Mouse (Mus musculus) yolk sac, embryonic 10.5 days (tissue): ENCODE measurements around the gene Sh3pxd2a.

Source experiments
- DNase-seq: peaks from one replicate; pipeline ENCODE4 v3.0.0-alpha.2; 2017; ENCODE audit warnings: low spot score

Gene Sh3pxd2a

DNA sequence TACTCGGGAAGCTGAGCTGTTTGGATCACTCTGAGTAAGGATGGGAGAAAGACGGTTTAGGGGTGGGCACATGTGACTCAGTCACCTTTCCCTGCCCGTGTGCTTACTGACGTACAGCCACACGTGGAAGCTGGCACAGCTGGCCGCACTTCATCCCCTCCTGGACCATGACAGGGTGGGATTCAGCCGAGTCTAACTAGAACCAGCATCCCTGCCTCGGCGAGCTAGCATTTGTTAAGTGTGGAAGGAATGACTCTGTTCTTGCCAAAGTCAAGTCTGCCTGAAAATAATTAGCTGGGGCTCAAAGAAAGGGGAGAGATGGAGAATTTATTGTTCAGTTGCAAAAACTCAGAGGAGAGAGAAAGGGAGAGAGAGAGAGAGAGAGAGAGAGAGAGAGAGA is 193.7 kb downstream of the Sh3pxd2a start:
- DNase-seq = no peak

DNA sequence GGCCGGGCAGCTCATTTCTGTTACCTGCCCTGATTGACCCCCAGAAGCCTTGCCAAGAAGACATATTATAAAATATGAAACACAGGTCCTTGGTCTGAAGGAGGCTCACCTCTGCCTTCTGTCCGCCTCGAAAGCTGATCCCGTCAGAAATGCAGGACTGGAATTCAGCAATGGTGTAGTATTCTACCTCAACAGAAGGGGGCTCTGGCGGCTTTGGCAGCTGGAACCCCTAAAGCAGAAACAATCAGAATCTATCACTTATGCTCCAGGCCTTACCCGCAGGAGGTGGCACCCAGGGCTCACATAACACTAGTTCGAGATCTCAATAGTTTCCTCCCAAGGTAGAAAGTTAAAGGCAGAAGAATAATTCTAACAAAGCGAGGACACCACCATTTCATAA is 194.5 kb downstream of the Sh3pxd2a start:
- no peak for DNase-seq

DNA sequence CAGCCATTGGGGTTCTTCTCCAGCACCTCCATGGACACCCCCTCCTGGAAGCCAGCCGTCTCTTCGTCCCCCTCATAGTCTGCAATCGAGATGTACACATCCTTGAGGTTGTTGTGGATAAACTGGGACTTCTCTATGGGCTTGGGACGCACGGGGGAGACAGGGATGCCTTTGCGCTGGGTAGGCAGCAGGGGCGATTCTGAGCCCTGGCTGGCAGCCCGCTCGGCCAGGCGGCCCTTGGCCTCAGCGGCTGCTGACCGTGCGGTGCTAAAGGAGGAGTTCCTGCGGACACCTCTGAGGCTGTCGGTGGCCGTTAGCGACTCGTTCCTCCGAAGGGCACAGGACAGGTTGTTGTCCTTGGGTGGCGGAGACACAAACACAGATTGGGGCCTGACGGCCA is 197.1 kb downstream of the Sh3pxd2a start:
- no peak for DNase-seq

DNA sequence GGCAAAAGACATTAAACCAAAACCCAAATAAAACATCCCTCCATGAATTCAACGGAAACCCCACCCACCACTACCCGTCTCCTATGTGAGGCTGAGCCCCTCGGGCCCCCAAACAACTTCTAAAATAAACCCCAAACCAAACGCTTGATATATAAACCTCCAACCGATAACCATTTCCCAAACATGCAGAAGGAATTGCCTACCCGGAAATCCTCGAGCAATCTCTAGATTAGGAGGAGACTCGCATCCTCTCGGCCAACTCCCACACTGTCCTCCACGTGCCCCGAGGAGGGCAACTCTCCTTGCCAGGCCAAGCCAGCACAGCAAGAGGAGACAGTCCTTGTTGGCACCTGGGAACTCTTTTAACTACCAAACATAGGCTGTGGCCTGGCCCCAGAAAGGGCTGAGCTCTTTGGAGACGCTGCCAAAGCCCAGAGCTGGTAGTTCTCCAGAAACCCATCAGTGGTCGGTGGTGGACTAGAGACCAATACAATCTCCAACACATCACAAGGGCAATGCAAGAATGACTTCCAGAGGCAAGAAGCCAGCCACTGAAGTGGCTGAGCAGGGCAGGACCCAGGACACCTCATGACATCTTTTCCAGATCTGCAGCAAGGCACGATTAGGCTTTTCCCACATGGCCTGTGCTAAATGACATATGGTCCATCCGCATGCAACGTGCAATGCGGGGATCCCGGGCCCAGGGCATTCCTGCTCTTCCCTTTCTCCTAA is 198.0 kb downstream of the Sh3pxd2a start:
- DNase-seq = no peak

DNA sequence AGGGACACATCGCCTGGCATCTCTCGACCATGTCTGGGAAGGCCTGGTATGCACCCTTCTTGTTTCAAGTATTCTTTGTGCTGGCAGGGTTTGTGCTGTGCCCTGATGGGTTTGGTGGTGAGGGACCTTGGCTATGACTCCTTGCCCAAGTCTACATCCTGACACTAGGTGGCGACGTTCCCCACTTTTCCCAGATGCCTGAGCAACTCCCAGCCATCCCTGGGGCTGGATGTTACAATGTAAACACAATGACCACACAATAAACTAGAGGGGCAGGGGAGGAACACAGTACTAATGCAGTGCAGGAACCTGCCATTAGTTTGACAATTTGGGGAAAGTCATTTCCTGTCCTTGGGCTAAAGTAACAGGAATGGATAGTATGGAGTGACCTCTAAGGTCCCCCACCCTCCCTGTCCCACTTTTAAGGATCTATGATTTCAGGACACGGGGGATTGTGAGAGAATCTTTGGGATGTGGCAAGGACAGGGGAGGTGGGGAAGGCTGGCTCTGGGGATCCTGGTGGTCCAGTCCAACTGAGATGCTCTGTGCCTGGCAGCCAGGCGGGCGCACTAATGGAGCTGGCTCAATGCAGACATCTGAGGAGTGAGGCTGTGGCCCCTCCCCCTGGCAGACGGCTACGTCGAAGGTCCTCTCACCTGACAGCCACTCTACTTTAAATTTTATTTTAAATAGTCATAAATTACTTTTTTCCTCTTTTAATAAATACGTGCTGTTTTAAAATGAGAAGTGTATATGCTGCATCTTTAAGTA is 199.7 kb downstream of the Sh3pxd2a start:
- peak; percentile 56 for DNase-seq

DNA sequence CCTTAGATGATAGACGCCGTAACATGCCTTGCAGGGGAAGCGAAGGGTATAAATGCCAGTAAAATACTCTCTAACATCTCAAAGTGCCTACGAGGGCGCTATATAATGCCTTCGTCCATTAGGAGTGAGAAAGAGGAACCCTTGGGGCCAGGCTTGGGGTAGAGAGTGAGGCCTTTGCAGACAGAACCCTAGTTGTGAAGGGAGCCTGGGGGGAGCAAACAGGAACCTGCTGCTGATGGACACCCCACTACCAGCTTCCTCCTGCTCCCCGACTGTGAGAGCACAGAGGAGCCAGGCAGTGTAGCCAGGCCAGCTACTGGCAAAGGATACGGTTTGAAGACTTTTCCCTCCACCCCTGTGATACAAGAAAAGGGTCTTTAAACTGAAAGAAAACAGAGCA is 200.6 kb downstream of the Sh3pxd2a start:
- no peak for DNase-seq

DNA sequence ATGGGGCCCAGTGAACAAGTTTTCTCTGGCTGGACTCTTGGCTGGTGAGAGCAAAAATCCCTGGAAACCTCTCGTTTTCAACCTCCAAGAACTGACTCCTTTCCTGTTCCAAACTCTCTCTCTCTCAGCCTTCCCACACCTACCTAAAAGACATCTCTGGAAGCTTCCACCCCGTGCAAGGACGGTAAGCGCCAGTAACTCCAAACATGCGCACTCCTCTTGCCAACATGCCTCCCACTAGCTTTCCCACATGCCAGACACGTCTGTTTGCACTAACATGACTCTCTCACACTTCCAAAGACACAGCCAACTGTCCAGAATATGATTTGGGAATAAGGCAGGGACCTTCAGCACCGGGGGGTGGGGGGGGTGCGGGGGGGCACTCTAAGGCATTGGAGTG is 203.0 kb downstream of the Sh3pxd2a start:
- no peak for DNase-seq

DNA sequence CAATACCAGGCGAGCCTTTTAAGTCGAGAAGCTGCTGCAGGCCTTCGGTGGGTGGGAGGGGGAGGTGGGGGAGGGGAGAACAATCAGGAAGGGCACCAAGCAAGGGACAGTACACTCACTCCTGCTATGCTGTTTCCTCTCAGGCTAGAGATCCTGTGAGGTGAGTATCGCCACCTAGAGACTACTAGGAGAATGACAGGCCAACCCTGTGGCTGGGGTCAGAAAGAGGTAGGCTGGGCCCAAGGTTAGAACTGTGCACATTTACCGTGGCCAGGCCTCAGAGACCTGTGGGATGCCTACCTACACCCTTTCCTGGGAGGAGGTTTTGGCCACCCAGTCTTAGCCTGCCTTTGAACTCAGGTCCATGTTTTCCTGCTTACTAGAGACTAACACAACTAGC is 204.6 kb downstream of the Sh3pxd2a start:
- peak; percentile 30 for DNase-seq

DNA sequence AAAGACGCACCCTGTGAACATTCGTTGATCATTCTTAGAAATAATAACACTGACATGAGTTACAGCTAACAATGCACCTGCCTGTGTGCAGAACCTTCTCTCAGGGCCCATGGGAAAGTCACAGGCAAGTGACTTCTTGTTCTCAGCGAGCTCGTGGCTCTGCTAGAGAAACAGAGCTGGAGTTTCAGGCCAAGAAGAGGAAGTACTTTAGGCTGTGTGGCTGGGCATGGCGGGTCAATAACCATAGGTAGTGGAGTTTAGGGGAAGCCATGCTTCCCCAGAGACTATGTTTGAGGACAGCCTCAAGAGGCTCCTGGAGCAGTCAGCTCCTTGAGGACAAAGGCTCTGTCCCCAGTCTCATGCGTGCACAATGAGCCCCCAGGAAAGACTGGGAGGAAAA is 208.3 kb downstream of the Sh3pxd2a start:
- DNase-seq = no peak

DNA sequence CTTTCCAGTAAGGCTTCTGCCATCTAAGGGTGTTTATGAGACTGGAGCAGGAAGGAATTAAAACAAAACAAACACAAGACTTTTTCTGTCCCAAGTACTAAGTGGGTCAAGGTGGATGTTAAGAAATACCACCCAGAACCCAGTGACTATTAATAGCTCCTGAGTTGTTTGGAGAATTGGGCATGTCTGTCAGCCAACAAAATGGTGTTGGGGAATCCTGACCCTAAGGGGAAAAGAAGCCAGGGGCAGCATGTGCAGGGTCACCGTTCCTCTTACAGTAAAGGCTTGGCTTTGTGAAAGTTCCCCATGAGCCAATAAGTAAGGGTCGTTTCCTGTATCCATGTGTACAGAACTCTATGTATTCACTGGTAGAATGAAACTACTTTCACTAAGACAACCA is 209.2 kb downstream of the Sh3pxd2a start:
- no peak for DNase-seq

DNA sequence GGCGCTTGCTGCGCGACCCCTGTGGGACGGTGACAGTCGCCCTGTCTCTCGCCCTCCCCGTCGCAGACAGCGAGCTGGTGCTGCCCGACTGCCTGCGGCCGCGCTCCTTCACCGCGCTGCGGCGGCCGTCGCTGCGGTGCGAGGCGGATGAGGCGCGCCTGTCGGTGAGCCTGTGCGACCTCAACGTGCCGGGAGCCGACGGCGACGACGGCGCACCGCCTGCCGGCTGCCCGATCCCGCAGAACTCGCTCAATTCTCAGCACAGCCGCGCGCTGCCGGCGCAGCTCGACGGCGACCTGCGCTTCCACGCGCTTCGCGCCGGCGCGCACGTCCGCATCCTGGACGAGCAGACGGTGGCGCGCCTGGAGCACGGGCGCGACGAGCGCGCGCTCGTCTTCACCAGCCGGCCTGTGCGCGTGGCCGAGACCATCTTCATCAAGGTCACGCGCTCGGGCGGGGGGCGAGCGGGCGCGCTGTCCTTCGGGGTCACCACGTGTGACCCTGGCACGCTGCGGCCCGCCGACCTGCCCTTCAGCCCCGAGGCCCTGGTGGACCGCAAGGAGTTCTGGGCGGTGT is 211.1 kb downstream of the Sh3pxd2a start:
- DNase-seq = no peak

DNA sequence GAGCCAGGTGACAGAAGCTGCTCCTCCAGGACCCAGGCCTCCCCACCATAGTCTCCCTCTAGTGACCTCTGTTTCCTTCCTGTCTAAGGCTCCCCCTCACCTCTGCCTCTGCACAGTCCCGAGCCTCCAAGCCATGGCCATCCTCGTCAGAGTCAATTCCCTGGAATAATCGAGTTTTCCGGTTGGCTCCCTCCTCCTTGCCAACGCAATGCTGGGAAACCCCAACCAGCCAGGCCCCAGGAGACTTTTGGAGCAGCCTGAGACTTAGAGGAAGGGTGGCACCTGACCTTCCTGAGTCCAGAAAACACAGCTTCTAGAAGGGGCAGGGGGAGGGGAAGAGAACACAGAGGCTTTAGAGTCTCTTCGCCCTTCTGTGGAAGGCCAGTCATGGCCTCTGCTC is 213.3 kb downstream of the Sh3pxd2a start:
- DNase-seq = no peak

DNA sequence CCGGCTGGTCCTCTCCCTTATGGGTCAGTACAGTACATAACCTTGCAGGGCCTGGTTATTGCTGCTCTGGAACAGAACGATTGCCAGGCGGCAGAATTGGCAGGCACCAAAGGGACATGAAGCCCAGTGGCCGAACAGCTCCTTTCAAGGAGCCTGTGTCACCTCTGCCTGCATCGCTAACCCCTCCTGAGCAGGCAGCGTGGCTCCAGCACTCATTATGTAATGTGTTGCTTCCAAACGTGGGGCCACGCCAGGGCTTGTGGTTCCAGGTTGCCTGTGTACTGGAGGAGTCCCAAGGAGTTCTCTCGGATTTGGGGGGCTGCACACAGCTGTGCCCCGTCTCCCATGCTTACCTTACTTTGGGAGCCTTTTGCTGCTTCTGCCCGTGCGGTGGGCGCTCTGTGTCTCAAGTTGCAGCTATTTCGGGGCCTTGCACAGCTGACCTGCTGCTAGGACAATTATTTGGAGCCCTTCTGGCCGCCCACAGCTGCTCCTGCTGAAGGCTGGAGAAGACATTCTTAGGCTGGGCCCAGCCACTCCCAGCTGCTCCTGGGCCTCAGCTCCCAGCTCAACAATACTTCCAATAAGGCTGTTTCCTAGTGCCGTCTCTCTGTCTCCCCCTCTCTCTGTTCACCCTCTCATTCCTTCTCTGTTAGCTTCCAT is 215.2 kb downstream of the Sh3pxd2a start:
- no peak for DNase-seq

DNA sequence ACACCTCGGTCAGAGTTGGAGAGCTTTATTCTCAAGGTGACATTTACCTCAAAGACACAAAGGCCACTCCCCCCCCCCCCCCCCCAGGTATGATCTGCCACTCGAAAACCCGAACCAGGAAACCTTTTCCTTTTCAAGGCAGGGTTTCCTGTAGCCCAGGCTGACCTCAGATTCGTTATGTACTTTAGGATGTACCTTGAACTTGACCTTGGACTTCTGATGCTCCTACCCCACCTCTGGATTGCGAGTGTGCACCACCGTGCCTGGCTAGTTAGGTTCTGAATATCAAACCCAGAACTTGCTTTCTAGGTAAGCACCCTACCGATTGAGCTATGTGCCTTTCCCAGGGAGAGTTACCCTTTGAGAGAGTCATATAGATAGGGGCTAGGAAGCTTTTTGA is 215.9 kb downstream of the Sh3pxd2a start:
- DNase-seq = no peak

DNA sequence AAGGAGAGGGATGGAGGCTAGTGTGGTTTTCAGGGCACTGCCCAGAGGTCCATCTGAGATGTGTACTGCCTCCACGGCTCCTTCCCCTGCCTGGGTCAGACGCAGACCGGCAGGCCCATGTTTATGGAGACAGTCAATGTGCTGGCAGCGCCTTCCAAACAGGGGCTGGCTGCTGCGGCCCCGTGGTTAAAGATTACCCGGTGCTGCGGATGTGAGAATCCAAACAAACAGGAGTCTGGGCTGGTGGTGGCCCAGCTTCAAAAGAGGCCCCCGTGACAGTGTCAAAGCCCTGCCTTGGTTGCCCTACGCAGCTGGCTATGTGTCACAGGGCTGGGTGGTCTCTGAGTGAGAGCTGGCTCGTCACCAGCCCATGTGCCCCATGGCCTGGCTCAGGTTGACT is 216.4 kb downstream of the Sh3pxd2a start:
- DNase-seq = peak; percentile 75

DNA sequence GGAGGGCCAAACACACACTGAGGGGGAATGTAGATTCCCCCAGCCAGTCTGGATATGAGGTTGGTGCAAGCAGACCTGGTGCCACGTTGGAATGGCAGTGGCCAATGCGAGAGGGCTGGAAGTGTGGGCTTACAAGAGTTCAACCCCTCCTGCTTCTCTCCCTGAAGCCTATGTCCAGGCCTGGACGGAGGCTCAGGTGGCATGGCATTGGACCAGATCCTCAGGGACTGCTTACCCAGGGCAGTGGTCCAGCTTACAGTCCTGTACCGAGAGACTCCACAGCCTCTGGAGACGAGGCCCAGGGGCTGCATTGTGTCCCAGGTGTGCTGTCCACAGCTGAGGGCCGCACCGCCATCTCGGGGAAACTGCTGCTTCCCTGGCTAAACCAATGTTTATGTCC is 218.7 kb downstream of the Sh3pxd2a start:
- no peak for DNase-seq

DNA sequence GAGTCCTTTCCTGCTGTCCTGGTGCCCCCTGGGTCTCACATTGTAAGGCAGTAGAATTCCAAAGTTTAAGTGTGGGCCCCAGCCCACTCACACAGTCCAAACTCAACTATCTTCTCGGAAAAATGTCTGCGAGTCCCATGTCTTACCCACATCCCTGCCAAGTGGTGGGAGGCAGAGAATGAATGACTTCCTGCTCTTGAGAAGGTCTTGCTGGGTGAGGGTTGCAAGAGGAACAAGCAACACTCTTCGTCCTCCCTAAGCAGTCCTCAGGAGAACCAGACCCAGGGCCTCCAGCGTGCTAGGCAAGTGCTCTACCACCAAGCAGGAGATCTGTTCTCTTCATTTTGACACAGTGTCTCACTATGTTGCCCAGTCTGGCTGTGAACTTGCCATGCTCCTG is 222.0 kb downstream of the Sh3pxd2a start:
- no peak for DNase-seq

DNA sequence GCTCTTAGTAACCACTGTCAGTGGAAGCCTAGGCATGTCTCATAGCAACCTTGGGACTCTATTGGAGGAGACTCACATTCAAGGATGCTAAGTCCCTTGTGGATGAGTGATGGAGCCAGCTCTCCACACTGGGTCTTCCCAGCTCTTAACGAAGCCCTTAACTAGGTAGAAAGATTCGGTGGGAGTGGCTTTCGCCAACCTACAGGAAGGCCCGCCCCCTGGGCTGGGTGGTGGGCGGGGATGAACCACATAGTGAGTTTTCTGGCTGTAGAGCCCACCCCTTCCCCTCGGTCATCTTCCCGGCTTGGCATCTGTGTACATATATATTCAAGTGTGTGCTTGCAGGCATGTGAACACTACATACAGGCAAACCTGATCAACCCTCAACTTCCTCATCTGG is 223.2 kb downstream of the Sh3pxd2a start:
- no peak for DNase-seq

DNA sequence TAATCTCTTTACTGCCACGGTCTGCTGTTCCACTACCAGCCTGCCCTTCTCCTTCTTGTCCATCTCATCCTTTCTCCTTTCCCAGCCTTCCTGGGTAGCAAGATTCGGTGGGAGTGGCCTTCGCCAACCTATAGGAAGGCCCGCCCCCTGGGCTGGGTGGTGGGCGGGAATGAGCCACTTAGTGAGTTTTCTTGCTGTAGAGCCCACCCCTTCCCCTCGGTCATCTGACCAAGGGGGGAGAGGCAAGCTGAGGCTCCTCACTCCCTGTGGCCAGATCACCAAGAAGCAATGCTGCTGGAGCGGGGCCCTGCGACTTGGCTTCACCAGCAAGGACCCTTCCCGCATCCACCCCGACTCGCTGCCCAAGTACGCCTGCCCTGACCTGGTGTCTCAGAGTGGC is 224.1 kb downstream of the Sh3pxd2a start:
- DNase-seq = peak; percentile 71

DNA sequence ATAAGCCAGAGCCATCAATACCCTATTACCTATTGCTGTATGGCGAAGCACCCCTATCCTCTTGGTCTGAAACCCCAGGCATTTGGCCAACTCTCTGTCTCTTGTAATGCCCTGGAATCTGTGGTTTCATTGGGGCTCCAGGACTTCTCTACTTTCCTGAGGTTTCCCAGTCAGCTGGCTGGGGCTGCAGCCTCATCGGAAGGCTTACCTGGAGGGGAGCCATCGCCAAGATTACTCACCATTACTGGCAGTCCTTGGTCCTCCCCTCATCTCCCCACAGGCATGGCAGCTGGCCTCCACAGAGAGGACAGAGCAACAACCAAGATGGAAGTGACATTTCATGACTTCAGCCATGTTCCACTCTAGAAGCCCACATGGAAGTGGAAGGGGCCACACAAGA is 231.1 kb downstream of the Sh3pxd2a start:
- no peak for DNase-seq

DNA sequence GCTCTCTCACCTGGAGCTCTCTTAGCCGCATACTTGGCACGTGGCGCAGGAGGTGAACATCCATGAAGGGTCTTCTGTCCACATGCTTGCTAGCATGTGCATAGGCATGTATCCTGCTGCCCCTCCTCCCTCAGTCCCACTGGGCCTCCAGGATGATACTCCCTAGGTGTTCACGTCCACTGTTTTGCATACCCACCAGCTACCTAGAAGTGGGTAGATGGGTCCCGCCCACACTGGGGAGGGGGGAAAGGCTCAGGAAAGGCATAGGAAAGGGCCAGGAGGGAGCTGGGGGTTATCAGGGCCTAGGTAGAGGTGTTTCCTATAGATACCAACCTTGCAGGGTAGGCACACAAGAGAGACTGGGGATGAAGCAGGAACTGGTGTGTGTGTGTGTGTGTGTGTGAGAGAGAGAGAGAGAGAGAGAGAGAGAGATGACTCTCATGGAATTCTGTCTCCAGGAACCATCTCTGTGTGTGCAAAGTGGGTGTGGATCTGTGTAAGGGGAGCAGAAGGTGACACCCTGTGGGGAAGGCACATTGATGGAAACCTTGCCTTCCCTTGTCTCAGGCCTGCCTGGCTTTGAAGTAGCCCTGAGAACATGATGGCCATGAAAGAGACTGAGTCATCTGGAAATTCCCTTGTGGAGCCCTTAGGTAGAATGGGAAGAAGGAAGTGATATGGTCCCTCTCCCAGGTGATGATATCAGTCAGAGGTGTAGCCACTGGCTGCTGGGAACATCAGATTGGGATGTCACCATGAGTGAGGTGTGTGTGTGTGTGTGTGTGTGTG is 231.9 kb downstream of the Sh3pxd2a start:
- DNase-seq = no peak

DNA sequence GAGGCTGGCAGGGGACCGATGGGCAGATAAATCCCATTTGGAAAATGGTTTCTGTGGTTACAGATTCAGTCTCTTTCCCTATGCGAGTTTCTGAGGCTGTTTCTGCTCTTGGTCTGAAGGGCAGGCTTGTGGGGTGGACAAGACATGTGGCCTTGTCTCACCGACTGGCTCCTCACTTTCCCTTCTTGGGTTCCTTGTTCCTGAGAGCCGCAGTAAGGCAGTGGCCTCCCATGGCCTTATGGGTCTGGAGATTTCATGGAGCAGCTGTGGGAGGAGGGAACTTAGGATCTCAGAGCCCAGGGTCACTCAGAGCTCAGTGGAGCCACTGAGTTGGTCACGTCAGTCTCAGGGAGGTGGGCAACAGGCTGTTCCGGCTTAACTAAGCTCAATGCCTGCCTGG is 232.8 kb downstream of the Sh3pxd2a start:
- no peak for DNase-seq
